Mouse (Mus musculus) hematopoietic multipotent progenitor cell, adult 10-12 weeks (in vitro differentiated cells): ENCODE measurements around the gene Stk17b. TPM values are rescaled to one million over a fixed set of nuclear protein-coding genes. Genes with fewer than 3 reads are reported as not detected.

Experiments
- polyA plus RNA-seq: library from polyadenylated mRNA; stranded (reverse); fragments of >175 nt; gene quantifications from 2 replicates; pipeline ENCODE4 v1.2.3, GENCODE M21; 2012; ENCODE audit warnings: low replicate concordance

Gene Stk17b
- polyA plus RNA-seq = 8.4 and 22.3 TPM in 2 replicates

DNA sequence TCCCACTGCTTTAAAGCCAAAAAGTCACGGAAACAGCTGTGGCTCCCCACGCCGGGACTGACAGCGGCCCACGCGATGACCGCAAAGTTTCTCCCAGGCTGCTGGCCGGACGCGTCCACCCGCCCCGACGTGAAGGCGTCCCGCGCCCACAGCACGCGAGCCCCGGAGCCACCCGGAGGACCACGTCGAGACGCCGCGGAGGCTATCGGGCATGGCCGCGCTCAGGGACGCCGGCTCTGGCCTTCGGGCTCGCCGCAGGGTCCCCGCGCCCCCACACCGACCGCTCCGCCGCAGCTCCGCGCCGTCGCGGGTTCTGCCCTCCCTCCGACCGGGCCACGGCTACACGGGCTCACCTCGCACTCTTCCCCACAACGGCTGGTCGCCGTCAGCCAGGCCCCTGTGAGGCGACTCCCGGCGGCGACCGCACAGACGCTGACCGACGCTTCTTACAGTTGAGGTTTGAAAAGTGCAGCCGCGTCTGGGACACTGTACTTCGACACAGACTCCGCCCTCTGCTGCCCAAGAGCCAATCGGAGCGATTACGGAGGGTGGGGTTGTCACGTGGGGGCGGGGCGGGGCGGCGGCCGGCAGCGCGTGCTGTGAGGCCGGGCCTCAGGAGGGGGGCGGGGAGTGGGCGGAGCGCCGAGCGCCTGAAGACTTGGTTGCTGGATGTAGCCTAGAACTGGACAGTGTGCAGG is at the start of gene Stk17b:
Gene Stk17b, minus strand, starts transcription at position 504 of the 698 bp plus-strand sequence.

DNA sequence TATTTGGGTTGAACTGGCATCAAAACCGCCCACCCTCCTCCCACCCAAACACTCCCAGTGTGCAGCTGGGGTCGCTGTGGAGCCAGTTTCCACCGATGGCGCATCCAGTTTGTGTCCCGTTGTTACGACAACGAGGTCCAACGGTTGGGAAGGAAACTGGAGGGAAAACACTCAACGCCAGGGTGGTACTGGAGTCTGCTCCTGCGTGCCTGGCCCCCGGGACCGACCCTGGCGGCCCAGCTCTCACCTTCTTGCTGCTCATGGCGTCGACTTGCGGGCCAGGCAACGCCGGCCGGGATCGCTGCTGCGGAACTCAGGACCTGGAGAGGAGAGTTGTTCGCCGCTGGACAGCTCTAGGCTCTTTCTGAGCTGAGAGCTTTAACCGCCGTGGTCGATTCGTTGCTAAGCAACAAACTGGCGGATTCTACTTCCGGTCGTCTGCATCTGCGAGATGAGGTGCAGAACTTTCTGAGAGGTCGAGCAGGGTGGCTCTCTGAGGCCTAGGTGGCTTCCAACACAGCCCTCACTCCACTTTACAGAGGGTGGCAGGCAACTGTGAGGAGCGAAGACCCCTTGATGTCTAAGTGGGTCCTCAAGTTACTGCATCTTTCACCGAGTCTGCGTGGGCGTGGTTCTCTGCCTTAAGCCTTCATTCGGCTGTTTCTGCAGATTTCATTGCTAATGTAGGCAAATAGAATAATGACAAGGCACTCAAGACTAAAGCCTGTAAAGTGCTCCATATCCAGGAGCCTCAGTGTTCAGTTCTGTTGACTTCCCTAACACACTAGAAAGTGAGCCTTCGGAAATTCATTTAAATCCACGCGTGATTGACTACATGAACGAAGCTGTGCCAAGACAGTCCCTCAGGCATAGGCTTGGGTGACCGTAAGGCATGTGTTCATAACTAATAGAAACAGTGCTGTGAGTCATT is 78.3 kb downstream of the Stk17b start, which contains the start of gene Dnah7a:
Gene Dnah7a, minus strand, starts transcription at position 354 of the 931 bp plus-strand sequence.

Other genes starting within 250 kb of the Stk17b start
- gene Dnah7a, start 78.4 kb downstream of the Stk17b start, polyA plus RNA-seq = 0.01 TPM in 1 of 2 replicates, not detected in the other